ENCODE assay signal across 8 mouse cellular contexts in the genomic region with DNA sequence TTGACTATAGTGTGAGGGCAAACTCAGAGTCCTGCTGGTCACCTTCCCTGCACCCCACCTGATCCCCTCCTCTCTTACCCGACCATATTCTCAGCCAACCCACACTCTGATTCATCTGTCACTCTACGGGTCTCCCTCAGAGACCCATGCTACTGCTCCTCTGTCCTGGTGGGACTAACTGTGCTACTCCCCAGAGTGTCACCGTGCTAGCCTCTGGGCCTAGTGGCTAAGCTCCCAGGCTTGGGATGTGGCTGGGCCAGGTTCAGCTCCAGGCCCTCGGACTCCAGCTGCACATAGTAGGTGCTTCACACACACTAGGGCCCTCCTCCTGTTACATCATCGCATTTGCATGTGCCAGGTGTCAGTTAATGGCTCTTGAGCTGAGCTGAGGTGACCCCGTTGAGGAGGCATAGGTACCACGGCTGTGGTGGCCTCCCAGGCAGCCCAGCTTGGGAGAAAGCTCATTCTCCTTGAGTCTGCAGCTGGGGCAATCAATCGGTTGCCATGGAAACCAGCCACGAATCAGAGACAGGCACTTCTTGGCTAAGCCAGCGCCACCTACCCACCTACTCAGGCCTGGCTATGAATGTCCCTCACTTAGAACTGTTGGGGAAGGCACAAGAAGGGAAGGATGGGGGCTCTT. TPM values are rescaled to one million over a fixed set of nuclear protein-coding genes. Genes with fewer than 3 reads are reported as not detected.
DNase-seq lines count a peak whose midpoint lies in the region; ATAC-seq and TF ChIP-seq lines count a peak whose summit lies in the region.

No protein-coding gene starts in this region.

- no peaks in the 10 kb centered on the region for H3K9me3 ChIP-seq in stomach, embryonic 14.5 days (ENCODE audit: control insufficient read depth, low read depth, low read length)
- H3K9me3 ChIP-seq in stomach, postnatal 0 days (ENCODE audit: control insufficient read depth, low read length) = no peaks in the 10 kb centered on the region
- no peaks in the 10 kb centered on the region for H3K9me3 ChIP-seq in forebrain, embryonic 15.5 days

- H3K4me2 ChIP-seq in stomach, embryonic 14.5 days (replicated peaks; ENCODE audit: low read depth, low read length) = no peak overlapping the region
- no peak overlapping the region for H3K4me2 ChIP-seq in stomach, postnatal 0 days (replicated peaks; ENCODE audit: low read depth)
- no peak overlapping the region for H3K4me2 ChIP-seq in forebrain, embryonic 15.5 days (replicated peaks)

- peak; percentile 30; the same call in 1 of the 2 replicates for ATAC-seq in stomach, embryonic 14.5 days (ENCODE audit: insufficient number of reproducible peaks, insufficient read depth, low FRiP score, low read depth)
- ATAC-seq in stomach, postnatal 0 days (ENCODE audit: low FRiP score, low TSS enrichment) = no peak
- ATAC-seq in forebrain, embryonic 15.5 days (replicated peaks) = peak; percentile 66

- 33% methylated on average over 10 of the region's 10 CpGs for WGBS in stomach, embryonic 14.5 days
- 39% methylated on average over 10 of the region's 10 CpGs for WGBS in stomach, postnatal 0 days
- WGBS in forebrain, embryonic 15.5 days = 29% methylated on average over 10 of the region's 10 CpGs

- DNase-seq in stomach, postnatal 0 days (ENCODE audit: low spot score) = no peak
- DNase-seq in left cerebral cortex, postnatal 10 days (ENCODE audit: extremely low spot score in 1 of 2, low spot score in 2 of 2) = peak; percentile 70 to 78
- DNase-seq in retina, embryonic 14.5 days (ENCODE audit: low spot score) = peak; percentile 81
- no peak for DNase-seq in spleen, postnatal 10 days (ENCODE audit: low spot score in 2 of 2)
- DNase-seq in yolk sac, embryonic 10.5 days (ENCODE audit: low spot score) = no peak
- no peak for DNase-seq in cerebellum, postnatal 25 days

- no peaks in the 10 kb centered on the region for H3K27me3 ChIP-seq in stomach, embryonic 14.5 days (ENCODE audit: control insufficient read depth, insufficient read depth, low read length)
- H3K27me3 ChIP-seq in stomach, postnatal 0 days (ENCODE audit: control insufficient read depth, insufficient read depth, low read length) = no peaks in the 10 kb centered on the region
- no peaks in the 10 kb centered on the region for H3K27me3 ChIP-seq in forebrain, embryonic 15.5 days

- no peak overlapping the region for H3K9ac ChIP-seq in stomach, embryonic 14.5 days (replicated peaks; ENCODE audit: low read depth, low read length)
- no peak overlapping the region for H3K9ac ChIP-seq in stomach, postnatal 0 days (ENCODE audit: low read length)
- H3K9ac ChIP-seq in forebrain, embryonic 15.5 days (replicated peaks) = no peak overlapping the region

- intact Hi-C loops in left cerebral cortex, postnatal 10 days (cut with DNase I) = no loop called here

- no peaks in the 10 kb centered on the region for H3K36me3 ChIP-seq in stomach, embryonic 14.5 days (ENCODE audit: control insufficient read depth, insufficient read depth, low read length)
- H3K36me3 ChIP-seq in stomach, postnatal 0 days (ENCODE audit: control insufficient read depth, insufficient read depth, low read length) = no peaks in the 10 kb centered on the region
- no peaks in the 10 kb centered on the region for H3K36me3 ChIP-seq in forebrain, embryonic 15.5 days

- H3K4me1 ChIP-seq in stomach, embryonic 14.5 days (ENCODE audit: control insufficient read depth, insufficient read depth, low read length) = 0 out of 2 replicates have a peak, but pooled peaks cover 6% of the 10 kb centered on the region
- H3K4me1 ChIP-seq in stomach, postnatal 0 days (replicated peaks; ENCODE audit: control insufficient read depth, insufficient read depth) = no peaks in the 10 kb centered on the region
- H3K4me1 ChIP-seq in forebrain, embryonic 15.5 days = peaks cover 79% of the 10 kb centered on the region

- no peak overlapping the region for H3K27ac ChIP-seq in stomach, embryonic 14.5 days (ENCODE audit: low read length)
- no peak overlapping the region for H3K27ac ChIP-seq in stomach, postnatal 0 days (replicated peaks)
- H3K27ac ChIP-seq in forebrain, embryonic 15.5 days (replicated peaks) = peak overlapping the region; percentile 51

- no peak overlapping the region for H3K4me3 ChIP-seq in stomach, embryonic 14.5 days (ENCODE audit: low read depth, low read length)
- no peak overlapping the region for H3K4me3 ChIP-seq in stomach, postnatal 0 days (ENCODE audit: low read depth, low read length)
- H3K4me3 ChIP-seq in forebrain, embryonic 15.5 days = no peak overlapping the region

- no peak for TF ChIP-seq EP300 in stomach, postnatal 0 days (optimal IDR thresholded peaks at IDR 0.05)

- no peak for TF ChIP-seq CTCF in stomach, postnatal 0 days (IDR thresholded peaks at IDR 0.05; ENCODE audit: low read depth)

RNA-seq across cellular contexts. Expression of a gene that starts 37.4 kb away (rescaled TPM):
- 4.0 and 5.9 TPM in 2 replicates for polyA plus RNA-seq in stomach, embryonic 14.5 days (2014; fragmentation: Nextera tagmentation; extraction: Ambion mirVana)
- 5.2 and 5.8 TPM in 2 replicates for polyA plus RNA-seq in stomach, postnatal 0 days (2015; fragmentation: Nextera tagmentation; extraction: Ambion mirVana)
- polyA plus RNA-seq in forebrain, embryonic 15.5 days (2015; fragmentation: Nextera tagmentation; extraction: Ambion mirVana) = 4.1 and 5.3 TPM in 2 replicates
- total RNA-seq in left cerebral cortex, postnatal 10 days (2021) = 10 to 100 TPM; 10.4 to 11.6 TPM

Comparison
In these comparisons a context has a peak if more than half of its experiments do, and no peak if none do; other contexts are left out.
1. DNase-seq: peak in left cerebral cortex, postnatal 10 days (2 of 2) and retina, embryonic 14.5 days (single experiment); none in stomach, postnatal 0 days (single experiment), spleen, postnatal 10 days (0 of 2), yolk sac, embryonic 10.5 days (single experiment) and cerebellum, postnatal 25 days (0 of 2).